Mouse (Mus musculus) lung, adult 10 weeks (tissue): ENCODE data around the gene Tdpoz1. TPM values are rescaled to one million over a fixed set of nuclear protein-coding genes. Genes with fewer than 3 reads are reported as not detected.

ENCODE experiments used
- polyA plus RNA-seq: library from polyadenylated mRNA; stranded (reverse); fragments of 350-450 nt; fragmentation: Illumina TruSeq; extraction: RNeasy Lipid Tissue Mini Kit (QIAGEN cat#74804); gene quantifications from one replicate; pipeline ENCODE4 v1.2.3, GENCODE M21; 2014; ENCODE audit warnings: low read depth, low replicate concordance; ENCODE audit not compliant: insufficient read depth

Tdpoz1 gene
- not detected for polyA plus RNA-seq

DNA sequence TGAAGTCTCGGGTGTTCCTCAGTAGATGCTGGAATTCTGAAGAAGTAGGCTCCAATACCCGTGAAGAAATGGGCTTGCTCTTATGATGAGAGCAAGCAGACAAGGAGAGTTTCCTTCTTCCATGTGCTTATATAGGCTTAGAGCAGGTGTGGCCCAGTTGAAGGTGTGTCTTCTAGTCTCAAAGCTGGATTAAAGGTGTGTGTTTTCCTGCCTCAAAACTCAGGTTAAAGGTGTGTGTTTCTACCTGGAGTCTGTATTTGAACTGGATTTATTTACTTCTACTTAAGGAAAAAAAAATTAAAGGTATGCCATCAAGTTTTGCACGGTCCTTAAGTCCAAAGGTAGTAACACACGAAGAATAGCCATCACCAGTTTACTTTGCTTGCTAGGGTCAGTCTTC is at the start of gene Tdpoz1:
Tdpoz1 (minus strand) TSS at position 101 of the 400 bp plus-strand sequence.

GRCm38 (mm10) chr3:93692970-93693369 is 16.9 kb upstream of the Tdpoz1 start, which contains the start of gene Gm37596:
Gene Gm37596, minus strand, starts transcription at chr3:93693070.

DNA sequence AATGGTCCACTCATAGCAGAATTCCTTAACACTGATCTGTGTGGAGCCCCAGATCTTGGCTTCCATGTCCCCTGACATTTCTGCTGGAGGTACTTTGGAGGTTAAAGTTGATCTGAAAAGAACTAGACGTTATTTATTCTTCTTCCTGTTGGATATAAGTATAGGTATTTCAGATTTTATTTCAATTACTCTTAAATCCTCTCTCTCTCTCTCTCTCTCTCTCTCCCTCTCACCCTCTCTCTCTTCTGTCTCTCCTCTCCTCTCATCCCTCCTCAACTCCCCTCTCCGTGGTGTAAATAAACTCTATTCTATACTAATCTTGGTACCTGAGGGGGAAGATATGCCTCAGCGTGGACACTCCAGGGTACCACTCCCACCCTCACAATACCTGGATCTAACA is 23.5 kb downstream of the Tdpoz1 start, which contains the start of gene Tdpoz2:
Tdpoz2 (minus strand) TSS at position 101 of the 400 bp plus-strand sequence.

Other genes starting within 250 kb of the Tdpoz1 start
- 0.97 TPM for gene Tchh, start 234.0 kb downstream of the Tdpoz1 start, polyA plus RNA-seq
- not detected for gene Tchhl1, start 207.6 kb downstream of the Tdpoz1 start, polyA plus RNA-seq
- 1,443 TPM for gene S100a11, start 155.8 kb downstream of the Tdpoz1 start, polyA plus RNA-seq
- gene S100a10, start 121.2 kb downstream of the Tdpoz1 start, polyA plus RNA-seq = 525 TPM
- not detected for gene Tdpoz2, start 23.6 kb downstream of the Tdpoz1 start, polyA plus RNA-seq
- gene Gm37596, start 16.8 kb upstream of the Tdpoz1 start, polyA plus RNA-seq = not detected
- gene Gm5773, start 96.7 kb upstream of the Tdpoz1 start, polyA plus RNA-seq = not detected
- gene Tdpoz4, start 120.1 kb upstream of the Tdpoz1 start, polyA plus RNA-seq = not detected
- gene Tdpoz3, start 149.7 kb upstream of the Tdpoz1 start, polyA plus RNA-seq = not detected